Mouse (Mus musculus): ENCODE results near the gene Snip1.

GRCm38 (mm10) chr4:125101334-125101733, 34.9 kb downstream of the Snip1 start:
- TF ChIP-seq POLR2A (IDR thresholded peaks at IDR 0.05; ENCODE audit: extremely low read depth, insufficient read depth, low read length) (no peak), CTCF (IDR thresholded peaks at IDR 0.05; ENCODE audit: extremely low read depth, insufficient read depth, low read length) (no peak)
